Mouse (Mus musculus) limb, embryonic 11.5 days (tissue): Measurements from ENCODE around the gene Gulp1. TPM values are rescaled to one million over a fixed set of nuclear protein-coding genes. Genes with fewer than 3 reads are reported as not detected.

Experiments
- ATAC-seq: fragments of 200-750 bp; cut with Nextera tagmentation; 2 replicates; pipeline ENCODE4 v1.8.0; 2017; ENCODE audit warnings: low read depth; ENCODE audit not compliant: insufficient number of reproducible peaks, low FRiP score, low TSS enrichment
- DNase-seq: peaks from one replicate; pipeline ENCODE4 v3.0.0-alpha.2; 2015; ENCODE audit warnings: low spot score
- H3K27ac ChIP-seq: fragments of 300-500 bp; sonication (generic); replicated peaks from 2 replicates; pipeline ENCODE4 v1.5.1; 2014; ENCODE audit warnings: low read depth, mild to moderate bottlenecking, low read length
- H3K27me3 ChIP-seq: fragments of 300-500 bp; sonication (generic); 2 replicates; pipeline ENCODE4 v1.6.1; 2014; ENCODE audit warnings: mild to moderate bottlenecking, low read length, mixed read lengths; ENCODE audit not compliant: control insufficient read depth, insufficient read depth
- H3K36me3 ChIP-seq: fragments of 300-500 bp; sonication (generic); 2 replicates; pipeline ENCODE4 v1.6.1; 2014; ENCODE audit warnings: mild to moderate bottlenecking, low read length, moderate library complexity, mixed read lengths; ENCODE audit not compliant: control insufficient read depth, insufficient read depth
- H3K4me1 ChIP-seq: fragments of 300-500 bp; sonication (generic); 2 replicates; pipeline ENCODE4 v1.6.1; 2014; ENCODE audit warnings: low read length, mixed read lengths; ENCODE audit not compliant: control insufficient read depth, insufficient read depth
- H3K4me2 ChIP-seq: fragments of 300-500 bp; sonication (generic); 2 replicates; pipeline ENCODE4 v1.6.1; 2014; ENCODE audit warnings: low read depth, mild to moderate bottlenecking, moderate library complexity; ENCODE audit not compliant: severe bottlenecking
- H3K4me3 ChIP-seq: fragments of 300-500 bp; sonication (generic); 2 replicates; pipeline ENCODE4 v1.5.1; 2014; ENCODE audit warnings: low read depth, low read length
- H3K9ac ChIP-seq: fragments of 300-500 bp; sonication (generic); 2 replicates; pipeline ENCODE4 v1.6.1; 2014; ENCODE audit warnings: mild to moderate bottlenecking, low read length
- H3K9me3 ChIP-seq: fragments of 300-500 bp; sonication (generic); 2 replicates; pipeline ENCODE4 v1.6.1; 2016; ENCODE audit warnings: low read length; ENCODE audit not compliant: control insufficient read depth
- WGBS: fragments of 180-500 bp; shearing (Covaris S2); extraction: QIAGEN DNeasy Blood & Tissue Kit; methylation state at CpG from one replicate; pipeline ENCODE4 v1.1.7; 2014; 5-methylcytosine and 5-hydroxymethylcytosine counted together
- polyA plus RNA-seq: library from polyadenylated mRNA; unstranded; fragments of >200 nt; fragmentation: Nextera tagmentation; extraction: Ambion mirVana; gene quantifications from 2 replicates; pipeline ENCODE4 v1.2.1, GENCODE M21; 2014

The Gulp1 gene
- polyA plus RNA-seq, 1 experiment from 2014 or later, result 47.0 TPM

- Histone ChIP-seq H3K27ac (no peak overlapping the region), H3K4me1 (no peaks in the 10 kb centered on the region), H3K36me3 (no peaks in the 10 kb centered on the region), H3K4me2 (no peak overlapping the region), H3K27me3 (no peaks in the 10 kb centered on the region), H3K9ac (no peak overlapping the region), H3K9me3 (no peaks in the 10 kb centered on the region), H3K4me3 (no peak overlapping the region)
- ATAC-seq, result no peak
- 87% methylated on average over 6 of the region's 6 CpGs for WGBS
- DNase-seq, result no peak
Observed at GRCm38 (mm10) chr1:44645678-44646276, 94.5 kb downstream of the Gulp1 start.

GRCm38 (mm10) chr1:44678974-44679373 is 127.7 kb downstream of the Gulp1 start:
- H3K4me1 ChIP-seq, result no peaks in the 10 kb centered on the region
- H3K9me3 ChIP-seq, result no peaks in the 10 kb centered on the region
- H3K9ac ChIP-seq, result no peak overlapping the region
- no peak overlapping the region for H3K4me3 ChIP-seq
- peak overlapping the region; percentile 86 for H3K27ac ChIP-seq
- H3K4me2 ChIP-seq, result no peak overlapping the region
- no peaks in the 10 kb centered on the region for H3K36me3 ChIP-seq
- H3K27me3 ChIP-seq, result no peaks in the 10 kb centered on the region
- DNase-seq (peak; percentile 71), ATAC-seq (peak; percentile 91)
- WGBS, result 10% methylated on average over 3 of the region's 3 CpGs

GRCm38 (mm10) chr1:44679415-44679814 is 128.1 kb downstream of the Gulp1 start:
- Histone ChIP-seq H3K27ac (peak overlapping the region; percentile 86), H3K27me3 (no peaks in the 10 kb centered on the region), H3K4me1 (no peaks in the 10 kb centered on the region), H3K36me3 (no peaks in the 10 kb centered on the region), H3K9ac (no peak overlapping the region), H3K4me2 (no peak overlapping the region), H3K9me3 (no peaks in the 10 kb centered on the region), H3K4me3 (no peak overlapping the region)
- peak; percentile 44 for DNase-seq
- peak; percentile 90 for ATAC-seq
- WGBS, result 7% methylated on average over 3 of the region's 3 CpGs

- WGBS, result 72% methylated on average over 2 of the region's 2 CpGs
Observed at GRCm38 (mm10) chr1:44682556-44682955, 131.2 kb downstream of the Gulp1 start.

GRCm38 (mm10) chr1:44683723-44684122 is 132.4 kb downstream of the Gulp1 start:
- ATAC-seq (no peak), DNase-seq (no peak)
- Histone ChIP-seq H3K36me3 (no peaks in the 10 kb centered on the region), H3K27ac (no peak overlapping the region), H3K4me2 (no peak overlapping the region), H3K9me3 (no peaks in the 10 kb centered on the region), H3K4me3 (no peak overlapping the region), H3K27me3 (no peaks in the 10 kb centered on the region), H3K9ac (no peak overlapping the region), H3K4me1 (no peaks in the 10 kb centered on the region)
- WGBS, result 49% methylated on average over 6 of the region's 6 CpGs

More at GRCm38 (mm10) chr1:44682556-44682955, 131.2 kb downstream of the Gulp1 start:
- no peak for ATAC-seq
- no peaks in the 10 kb centered on the region for H3K4me1 ChIP-seq
- no peaks in the 10 kb centered on the region for H3K9me3 ChIP-seq
- no peak overlapping the region for H3K27ac ChIP-seq
- H3K4me2 ChIP-seq, result no peak overlapping the region
- no peaks in the 10 kb centered on the region for H3K27me3 ChIP-seq
- no peak for DNase-seq
- no peak overlapping the region for H3K4me3 ChIP-seq
- no peak overlapping the region for H3K9ac ChIP-seq
- H3K36me3 ChIP-seq, result no peaks in the 10 kb centered on the region

- Histone ChIP-seq H3K4me1 (0 out of 2 replicates have a peak, but pooled peaks cover 2% of the 10 kb centered on the region), H3K36me3 (no peaks in the 10 kb centered on the region), H3K27ac (no peak overlapping the region), H3K4me2 (no peak overlapping the region), H3K9me3 (no peaks in the 10 kb centered on the region), H3K9ac (no peak overlapping the region), H3K27me3 (no peaks in the 10 kb centered on the region), H3K4me3 (no peak overlapping the region)
- DNase-seq, result peak; percentile 29
- no peak; the same call in 1 of the 2 replicates for ATAC-seq
- WGBS, result 92% methylated on average over 4 of the region's 4 CpGs
Observed at GRCm38 (mm10) chr1:44720785-44721410, 169.6 kb downstream of the Gulp1 start.

- no peaks in the 10 kb centered on the region for H3K9me3 ChIP-seq
- no peak for ATAC-seq
- no peaks in the 10 kb centered on the region for H3K27me3 ChIP-seq
- no peak overlapping the region for H3K9ac ChIP-seq
- H3K4me2 ChIP-seq, result no peak overlapping the region
- H3K4me1 ChIP-seq, result no peaks in the 10 kb centered on the region
- H3K4me3 ChIP-seq, result no peak overlapping the region
- H3K36me3 ChIP-seq, result no peaks in the 10 kb centered on the region
- no peak for DNase-seq
- H3K27ac ChIP-seq, result no peak overlapping the region
Observed at GRCm38 (mm10) chr1:44741256-44741655, 189.9 kb downstream of the Gulp1 start.

- H3K4me3 ChIP-seq, result no peak overlapping the region
- no peaks in the 10 kb centered on the region for H3K4me1 ChIP-seq
- DNase-seq (peak; percentile 68), ATAC-seq (no peak)
- H3K9me3 ChIP-seq, result no peaks in the 10 kb centered on the region
- WGBS, result 12% methylated on average over 2 of the region's 2 CpGs
- no peaks in the 10 kb centered on the region for H3K27me3 ChIP-seq
- no peak overlapping the region for H3K4me2 ChIP-seq
- no peak overlapping the region for H3K9ac ChIP-seq
- H3K36me3 ChIP-seq, result no peaks in the 10 kb centered on the region
- H3K27ac ChIP-seq, result no peak overlapping the region
Observed at GRCm38 (mm10) chr1:44745711-44746110, 194.4 kb downstream of the Gulp1 start.
